Mouse (Mus musculus): ENCODE measurements around the gene Arfip1.

Gene Arfip1

GRCm38 (mm10) chr3:84460499-84460898 lies 121.9 kb downstream of the Arfip1 start:
- DNase-seq (ENCODE audit: low read depth, low spot score), result peak; percentile 17

GRCm38 (mm10) chr3:84455733-84456417 lies 126.5 kb downstream of the Arfip1 start:
- no peak for DNase-seq (ENCODE audit: low read depth, low spot score)

- no peak for DNase-seq (ENCODE audit: low read depth, low spot score)
Measured at GRCm38 (mm10) chr3:84450651-84451050, 131.8 kb downstream of the Arfip1 start.

- DNase-seq (ENCODE audit: low read depth, low spot score), result no peak
Measured at GRCm38 (mm10) chr3:84449015-84449414, 133.4 kb downstream of the Arfip1 start.

GRCm38 (mm10) chr3:84447803-84448202 lies 134.6 kb downstream of the Arfip1 start:
- no peak for DNase-seq (ENCODE audit: low read depth, low spot score)

Data from CD4-positive helper T cell, adult 2 months (primary cell).